Mouse (Mus musculus): ENCODE measurements around the gene Mns1. TPM values are rescaled to one million over a fixed set of nuclear protein-coding genes. Genes with fewer than 3 reads are reported as not detected.

Mns1 gene
- polyA plus RNA-seq, 2 experiments, result 70.9 to 99.8 TPM

GRCm38 (mm10) chr9:72464806-72465205 lies 27.0 kb downstream of the Mns1 start:
- Histone ChIP-seq H3K27ac (no peak overlapping the region), H3K4me2 (ENCODE audit: low read depth) (no peak overlapping the region), H3K36me3 (replicated peaks; ENCODE audit: control insufficient read depth, insufficient read depth, low read depth) (peaks cover 19% of the 10 kb centered on the region), H3K27me3 (ENCODE audit: control insufficient read depth, insufficient read depth, low read length) (no peaks in the 10 kb centered on the region), H3K9me3 (ENCODE audit: control insufficient read depth, low read length) (no peaks in the 10 kb centered on the region), H3K4me1 (replicated peaks; ENCODE audit: control insufficient read depth in 2 of 2, insufficient read depth in 2 of 2, low read length in 1 of 2) (0 out of 4 replicates have a peak, but pooled peaks cover 0 to 4% of the 10 kb centered on the region in 2 experiments), H3K4me3 (ENCODE audit: insufficient read depth in 1 of 2, low read depth in 2 of 2, low read length in 2 of 2) (no peak overlapping the region), H3K9ac (replicated peaks) (no peak overlapping the region)
- no peak for ATAC-seq (ENCODE audit: insufficient read depth)
- DNase-seq (ENCODE audit: low read depth in 3 of 3, low spot score in 3 of 3), result no peak
- TF ChIP-seq EP300 (IDR thresholded peaks at IDR 0.05; ENCODE audit: low read depth), result no peak
- TF ChIP-seq CTCF (IDR thresholded peaks at IDR 0.05; ENCODE audit: low read depth), result no peak
- 68% methylated on average over 1 of the region's 1 CpGs for WGBS (ENCODE audit: insufficient replicate concordance)

DNA sequence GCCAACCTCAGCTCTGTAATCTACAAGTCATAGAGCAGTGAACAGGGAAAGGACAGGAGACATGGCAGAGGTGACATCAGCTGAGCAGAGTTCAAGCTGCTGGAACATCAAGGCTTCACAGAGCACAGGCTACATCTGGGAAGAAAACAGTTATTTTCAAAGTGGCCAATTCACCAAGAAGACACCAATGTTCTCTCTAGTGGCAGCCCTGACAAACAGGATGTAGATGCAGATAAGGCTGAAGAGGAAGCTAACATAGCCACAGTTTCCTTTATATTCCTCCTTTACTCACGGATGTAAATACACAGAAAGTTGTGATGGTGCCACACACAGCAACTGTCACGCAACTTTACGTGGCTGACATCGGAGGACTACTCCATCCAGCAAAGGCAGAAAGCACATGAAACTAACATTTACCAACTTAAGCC lies 28.0 kb downstream of the Mns1 start:
- ATAC-seq (ENCODE audit: insufficient read depth) (no peak), DNase-seq (ENCODE audit: low read depth in 3 of 3, low spot score in 3 of 3) (no peak)
- Histone ChIP-seq H3K36me3 (replicated peaks; ENCODE audit: control insufficient read depth, insufficient read depth, low read depth) (peaks cover 10% of the 10 kb centered on the region), H3K9ac (replicated peaks) (no peak overlapping the region), H3K27ac (no peak overlapping the region), H3K4me1 (replicated peaks; ENCODE audit: control insufficient read depth in 2 of 2, insufficient read depth in 2 of 2, low read length in 1 of 2) (0 out of 4 replicates have a peak, but pooled peaks cover 0 to 4% of the 10 kb centered on the region in 2 experiments), H3K9me3 (ENCODE audit: control insufficient read depth, low read length) (no peaks in the 10 kb centered on the region), H3K27me3 (ENCODE audit: control insufficient read depth, insufficient read depth, low read length) (no peaks in the 10 kb centered on the region), H3K4me3 (ENCODE audit: insufficient read depth in 1 of 2, low read depth in 2 of 2, low read length in 2 of 2) (no peak overlapping the region), H3K4me2 (ENCODE audit: low read depth) (no peak overlapping the region)
- 14% methylated on average over 4 of the region's 4 CpGs for WGBS (ENCODE audit: insufficient replicate concordance)
- no peak for TF ChIP-seq EP300 (IDR thresholded peaks at IDR 0.05; ENCODE audit: low read depth)
- no peak for TF ChIP-seq CTCF (IDR thresholded peaks at IDR 0.05; ENCODE audit: low read depth)

DNA sequence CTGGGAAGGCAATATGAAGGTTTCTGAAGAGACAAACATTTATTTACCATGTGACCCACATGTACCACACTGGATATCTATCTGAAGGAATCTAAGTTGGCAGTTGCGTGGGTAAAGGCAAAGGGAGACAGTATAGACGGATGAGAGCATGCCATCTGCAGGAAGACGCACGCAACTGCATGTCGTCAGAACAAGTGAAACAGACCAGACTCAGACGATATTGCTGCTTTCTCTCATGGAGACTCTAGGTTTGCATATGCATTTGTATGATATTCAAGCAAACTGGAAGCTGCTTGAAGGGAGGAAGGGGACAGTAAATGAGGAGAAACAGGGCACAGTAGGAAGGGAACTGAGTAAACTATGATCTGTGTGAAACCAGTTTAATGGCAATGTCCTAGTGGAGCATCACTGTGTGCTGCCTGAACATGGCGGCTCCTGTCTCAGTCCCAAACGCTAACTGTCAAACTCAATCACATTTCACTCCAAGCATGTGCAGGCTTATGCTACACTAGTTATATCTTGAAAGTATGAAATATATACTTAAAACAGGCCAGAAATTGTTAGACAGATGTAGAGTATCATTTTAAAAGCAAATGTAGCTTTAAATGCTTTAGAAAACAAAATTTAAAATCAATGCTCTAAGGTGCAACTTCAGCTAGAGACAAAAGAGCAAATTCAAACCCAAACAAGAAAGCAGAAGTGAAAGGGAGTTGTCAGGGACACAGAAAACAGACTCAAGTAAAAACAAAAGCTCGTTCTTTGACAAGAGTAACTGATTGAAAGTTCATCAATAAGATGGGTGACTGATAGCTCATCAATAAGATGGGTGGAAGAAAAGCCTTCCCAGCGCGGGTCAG lies 30.0 kb downstream of the Mns1 start:
- no peak overlapping the region for H3K4me3 ChIP-seq (ENCODE audit: insufficient read depth in 1 of 2, low read depth in 2 of 2, low read length in 2 of 2)
- ATAC-seq (ENCODE audit: insufficient read depth), result peak; percentile 53; the same call in 1 of the 2 replicates

DNA sequence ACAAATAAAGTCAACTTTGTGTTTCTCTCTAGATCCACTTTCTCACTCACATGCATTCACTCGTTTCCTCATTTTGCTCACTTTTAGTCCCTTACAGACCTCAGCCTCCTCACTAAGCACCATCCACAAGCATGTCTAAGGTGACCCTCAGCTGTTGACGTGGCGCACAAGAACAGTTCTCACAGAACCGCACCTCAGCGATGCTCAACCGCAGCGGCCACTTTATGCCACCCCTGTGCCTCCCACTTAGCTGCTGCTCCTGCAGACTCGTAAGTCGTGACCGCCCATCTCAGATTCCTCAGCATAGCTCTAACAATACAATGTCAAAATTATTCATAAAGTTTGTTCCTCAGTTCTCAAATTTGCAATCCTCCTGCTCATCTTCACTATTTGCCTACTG lies 30.8 kb downstream of the Mns1 start:
- no peak overlapping the region for H3K27ac ChIP-seq
- DNase-seq (ENCODE audit: low read depth in 3 of 3, low spot score in 3 of 3) (no peak), ATAC-seq (ENCODE audit: insufficient read depth) (no peak)
- no peak overlapping the region for H3K9ac ChIP-seq (replicated peaks)
- no peaks in the 10 kb centered on the region for H3K9me3 ChIP-seq (ENCODE audit: control insufficient read depth, low read length)
- TF ChIP-seq EP300 (IDR thresholded peaks at IDR 0.05; ENCODE audit: low read depth), result no peak
- no peak for TF ChIP-seq CTCF (IDR thresholded peaks at IDR 0.05; ENCODE audit: low read depth)
- 0 out of 4 replicates have a peak, but pooled peaks cover 0 to 4% of the 10 kb centered on the region in 2 experiments for H3K4me1 ChIP-seq (replicated peaks; ENCODE audit: control insufficient read depth in 2 of 2, insufficient read depth in 2 of 2, low read length in 1 of 2)
- H3K27me3 ChIP-seq (ENCODE audit: control insufficient read depth, insufficient read depth, low read length), result no peaks in the 10 kb centered on the region
- H3K4me2 ChIP-seq (ENCODE audit: low read depth), result no peak overlapping the region
- 84% methylated on average over 10 of the region's 10 CpGs for WGBS (ENCODE audit: insufficient replicate concordance)
- no peak overlapping the region for H3K4me3 ChIP-seq (ENCODE audit: insufficient read depth in 1 of 2, low read depth in 2 of 2, low read length in 2 of 2)
- H3K36me3 ChIP-seq (replicated peaks; ENCODE audit: control insufficient read depth, insufficient read depth, low read depth), result peaks cover 2% of the 10 kb centered on the region; the same call in 1 of the 2 replicates

More for the DNA sequence above, 30.0 kb downstream of the Mns1 start:
- Histone ChIP-seq H3K27me3 (ENCODE audit: control insufficient read depth, insufficient read depth, low read length) (no peaks in the 10 kb centered on the region), H3K4me1 (replicated peaks; ENCODE audit: control insufficient read depth in 2 of 2, insufficient read depth in 2 of 2, low read length in 1 of 2) (0 out of 4 replicates have a peak, but pooled peaks cover 0 to 4% of the 10 kb centered on the region in 2 experiments), H3K4me2 (ENCODE audit: low read depth) (no peak overlapping the region), H3K27ac (no peak overlapping the region), H3K9ac (replicated peaks) (no peak overlapping the region), H3K36me3 (replicated peaks; ENCODE audit: control insufficient read depth, insufficient read depth, low read depth) (no peaks in the 10 kb centered on the region), H3K9me3 (ENCODE audit: control insufficient read depth, low read length) (no peaks in the 10 kb centered on the region)
- 42% methylated on average over 11 of the region's 11 CpGs for WGBS (ENCODE audit: insufficient replicate concordance)
- TF ChIP-seq CTCF (IDR thresholded peaks at IDR 0.05; ENCODE audit: low read depth) (peak; percentile 90), EP300 (IDR thresholded peaks at IDR 0.05; ENCODE audit: low read depth) (no peak)
- DNase-seq (ENCODE audit: low read depth in 3 of 3, low spot score in 3 of 3), result peak in 1 of 3 experiments; percentile 26

DNA sequence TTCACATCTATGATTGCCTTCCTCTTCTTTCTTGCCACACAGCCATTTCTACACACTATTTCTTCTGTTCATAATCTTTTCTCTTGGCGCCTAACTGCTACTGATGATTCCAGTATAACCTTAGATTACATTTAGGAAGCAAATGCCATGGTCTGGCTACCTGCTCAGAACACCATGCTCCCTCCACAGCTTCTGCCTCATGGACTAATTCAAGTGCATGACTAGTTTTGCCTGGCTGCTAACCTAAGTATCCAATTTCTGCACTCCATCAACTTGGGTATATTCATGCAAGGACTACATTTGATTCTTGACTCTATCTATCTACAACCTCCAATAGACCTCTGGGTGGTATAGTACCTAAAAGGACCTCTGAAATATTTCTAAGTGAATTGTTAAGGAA lies 32.0 kb downstream of the Mns1 start:
- DNase-seq (ENCODE audit: low read depth in 3 of 3, low spot score in 3 of 3) (no peak), ATAC-seq (ENCODE audit: insufficient read depth) (no peak)
- H3K9me3 ChIP-seq (ENCODE audit: control insufficient read depth, low read length), result no peaks in the 10 kb centered on the region
- no peak overlapping the region for H3K9ac ChIP-seq (replicated peaks)
- no peaks in the 10 kb centered on the region for H3K27me3 ChIP-seq (ENCODE audit: control insufficient read depth, insufficient read depth, low read length)
- no peak overlapping the region for H3K4me3 ChIP-seq (ENCODE audit: insufficient read depth in 1 of 2, low read depth in 2 of 2, low read length in 2 of 2)
- no peak for TF ChIP-seq CTCF (IDR thresholded peaks at IDR 0.05; ENCODE audit: low read depth)
- TF ChIP-seq EP300 (IDR thresholded peaks at IDR 0.05; ENCODE audit: low read depth), result no peak
- H3K4me2 ChIP-seq (ENCODE audit: low read depth), result no peak overlapping the region
- peaks cover 2% of the 10 kb centered on the region; the same call in 1 of the 2 replicates for H3K36me3 ChIP-seq (replicated peaks; ENCODE audit: control insufficient read depth, insufficient read depth, low read depth)
- no peak overlapping the region for H3K27ac ChIP-seq
- 0 out of 4 replicates have a peak, but pooled peaks cover 0 to 4% of the 10 kb centered on the region in 2 experiments for H3K4me1 ChIP-seq (replicated peaks; ENCODE audit: control insufficient read depth in 2 of 2, insufficient read depth in 2 of 2, low read length in 1 of 2)
- WGBS (ENCODE audit: insufficient replicate concordance), result 59% methylated on average over 1 of the region's 1 CpGs
